Mouse (Mus musculus): ENCODE measurements around the gene Rreb1. TPM values are rescaled to one million over a fixed set of nuclear protein-coding genes. Genes with fewer than 3 reads are reported as not detected.

Rreb1 gene
- total RNA-seq, 4 experiments from 2014 or later = 30.6 to 49.4 (median 43.4) TPM

DNA sequence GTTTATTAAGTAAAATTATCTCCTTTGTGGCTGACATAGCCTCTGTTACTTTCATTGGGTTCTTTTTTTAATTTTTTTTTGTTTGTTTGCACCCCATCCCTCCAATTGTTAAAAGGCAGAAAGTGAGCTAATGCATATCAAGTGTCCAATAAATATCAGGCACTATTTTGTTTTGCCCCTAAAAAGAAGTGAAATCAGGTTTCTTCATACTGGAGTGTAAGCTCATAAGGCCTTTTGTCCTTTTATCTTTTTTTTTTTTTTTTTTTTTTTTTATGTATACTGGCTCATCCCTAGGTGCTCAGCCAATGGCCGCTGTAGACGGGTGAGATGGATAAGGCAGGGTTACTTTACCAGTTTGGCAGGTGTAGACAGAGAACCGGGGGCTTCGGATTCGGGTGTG is 70.2 kb downstream of the Rreb1 start:
- DNase-seq (ENCODE audit: low spot score in 2 of 2) = no peak

- no peak for DNase-seq (ENCODE audit: low spot score in 2 of 2)
These were observed 73.4 kb downstream of the Rreb1 start for GRCm38 (mm10) chr13:37851617-37852016.

GRCm38 (mm10) chr13:37852850-37853249 is 74.7 kb downstream of the Rreb1 start:
- no peak for DNase-seq (ENCODE audit: low spot score in 2 of 2)

DNA sequence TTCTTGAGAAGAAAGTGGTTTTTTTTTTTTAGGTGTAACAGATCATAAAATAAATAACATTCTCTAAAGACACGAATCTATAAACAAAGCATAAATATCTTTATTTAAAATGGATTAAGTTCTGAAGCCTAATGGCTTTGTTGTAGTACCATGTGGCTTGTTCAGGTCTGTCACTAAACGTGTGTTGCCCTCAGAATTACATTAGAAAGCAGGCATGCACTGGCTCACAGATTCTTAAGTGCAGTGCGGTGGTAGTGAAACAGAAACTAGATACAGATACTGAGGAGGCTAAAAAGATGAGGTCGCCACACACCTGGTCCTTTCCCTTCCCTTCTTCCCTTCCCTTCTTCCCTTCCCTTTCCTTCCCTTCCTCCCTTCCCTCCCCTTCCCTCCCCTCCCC is 75.2 kb downstream of the Rreb1 start:
- DNase-seq (ENCODE audit: low spot score in 2 of 2) = no peak

DNA sequence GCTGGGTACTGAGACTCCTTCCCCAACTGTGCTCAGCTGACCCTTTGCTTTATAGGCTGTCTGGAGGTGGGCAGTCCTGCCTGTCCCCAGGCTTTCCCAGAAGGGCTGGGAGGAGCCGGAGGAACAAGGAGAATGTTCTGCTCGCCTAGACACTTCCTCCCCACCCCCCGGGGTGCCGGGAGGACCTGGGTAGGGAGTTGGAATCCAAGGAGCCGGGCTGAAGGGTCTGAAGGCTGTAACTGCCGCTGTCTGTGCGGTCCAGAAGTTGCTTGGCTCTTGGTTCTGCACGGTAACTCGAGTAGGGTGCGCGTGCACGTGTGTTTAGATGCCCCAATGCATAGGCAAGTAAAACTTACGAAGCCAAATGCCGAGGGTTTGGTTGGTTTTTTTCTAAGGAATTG is 75.8 kb downstream of the Rreb1 start:
- DNase-seq (ENCODE audit: low spot score in 2 of 2) = no peak

DNA sequence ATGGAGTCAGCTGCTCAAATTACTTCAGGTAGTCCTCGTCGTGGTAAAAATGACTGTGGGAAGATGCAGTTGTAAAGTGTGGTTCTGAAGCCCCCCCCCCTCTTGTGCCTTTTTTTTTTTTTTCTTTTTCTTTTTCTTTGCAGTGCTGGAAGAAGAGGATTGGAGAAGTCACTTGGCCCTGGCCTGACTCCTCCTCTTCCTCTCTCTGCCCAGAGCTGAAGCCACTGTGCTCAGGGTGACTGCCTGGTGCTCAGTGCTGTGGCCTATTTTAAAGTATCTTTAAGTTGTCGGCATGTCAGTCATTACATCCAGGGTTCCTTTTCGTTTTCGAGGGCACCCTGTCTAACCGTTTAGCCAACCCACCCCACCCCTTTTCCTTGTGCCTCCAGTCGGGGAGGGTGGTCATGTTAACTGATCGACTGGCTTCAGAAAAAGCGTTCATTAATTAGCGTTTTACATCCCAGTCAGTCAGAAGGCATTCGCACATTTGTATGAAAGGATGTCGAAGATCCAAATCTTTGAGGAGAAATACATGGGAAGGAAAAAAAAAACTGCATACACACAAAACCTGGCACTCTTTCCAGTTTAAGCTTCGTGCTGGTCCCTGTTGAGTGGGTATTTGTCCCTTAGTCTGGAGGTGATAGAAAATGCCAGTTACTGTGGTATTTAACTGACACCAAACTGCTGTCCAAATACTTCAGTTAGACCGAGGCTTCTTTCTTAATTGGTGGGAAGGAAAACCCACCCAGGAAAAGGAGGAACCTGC is 76.4 kb downstream of the Rreb1 start:
- DNase-seq (ENCODE audit: low spot score in 2 of 2) = no peak

- DNase-seq (ENCODE audit: low spot score in 2 of 2) = no peak
These were observed 77.1 kb downstream of the Rreb1 start for GRCm38 (mm10) chr13:37855221-37855757.

DNA sequence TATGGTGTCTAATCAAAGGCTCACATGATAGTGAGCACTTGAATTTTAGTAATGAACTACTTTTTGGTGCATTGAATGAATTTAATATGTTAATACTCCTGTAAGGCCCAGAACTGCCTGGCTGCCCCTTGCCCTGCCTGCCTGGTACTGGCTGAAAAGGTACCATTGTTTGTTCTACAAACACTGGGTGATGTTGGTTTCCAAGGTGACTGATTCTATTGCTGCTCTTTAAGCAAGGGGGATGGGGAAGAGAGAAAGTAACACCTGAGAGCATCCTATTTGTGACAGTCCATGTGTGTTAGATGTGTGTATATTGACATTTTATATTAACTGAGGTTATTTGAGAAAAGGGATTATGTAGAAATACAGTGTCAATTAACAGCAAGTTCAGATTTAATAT is 77.6 kb downstream of the Rreb1 start:
- DNase-seq (ENCODE audit: low spot score in 2 of 2) = no peak

DNA sequence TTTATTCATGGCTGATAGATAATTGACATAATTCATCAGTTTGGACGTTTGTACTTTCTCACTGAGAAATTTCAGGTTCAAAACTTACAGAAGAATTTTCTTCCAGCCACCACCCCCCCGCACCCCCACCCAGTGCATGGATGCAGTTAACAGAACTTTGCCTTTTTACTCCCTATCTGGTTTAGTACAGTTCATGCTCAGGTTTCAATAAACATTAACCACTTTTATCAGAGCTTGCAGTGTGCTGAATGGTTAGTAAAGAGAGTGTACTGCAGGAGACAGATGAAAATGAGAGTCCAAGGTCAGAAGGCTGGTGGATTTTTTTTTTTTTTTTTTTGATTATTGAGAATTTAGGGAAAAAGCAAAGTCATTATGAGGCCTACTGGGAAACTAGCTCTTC is 78.3 kb downstream of the Rreb1 start:
- no peak for DNase-seq (ENCODE audit: low spot score in 2 of 2)

- DNase-seq (ENCODE audit: low spot score in 2 of 2) = peak; percentile 78 to 83
These were observed 79.3 kb downstream of the Rreb1 start for GRCm38 (mm10) chr13:37857284-37858065.

- DNase-seq (ENCODE audit: low spot score in 2 of 2) = no peak
These were observed 79.9 kb downstream of the Rreb1 start for GRCm38 (mm10) chr13:37858066-37858501.

GRCm38 (mm10) chr13:37858508-37858907 is 80.3 kb downstream of the Rreb1 start:
- DNase-seq (ENCODE audit: low spot score in 2 of 2) = no peak

DNA sequence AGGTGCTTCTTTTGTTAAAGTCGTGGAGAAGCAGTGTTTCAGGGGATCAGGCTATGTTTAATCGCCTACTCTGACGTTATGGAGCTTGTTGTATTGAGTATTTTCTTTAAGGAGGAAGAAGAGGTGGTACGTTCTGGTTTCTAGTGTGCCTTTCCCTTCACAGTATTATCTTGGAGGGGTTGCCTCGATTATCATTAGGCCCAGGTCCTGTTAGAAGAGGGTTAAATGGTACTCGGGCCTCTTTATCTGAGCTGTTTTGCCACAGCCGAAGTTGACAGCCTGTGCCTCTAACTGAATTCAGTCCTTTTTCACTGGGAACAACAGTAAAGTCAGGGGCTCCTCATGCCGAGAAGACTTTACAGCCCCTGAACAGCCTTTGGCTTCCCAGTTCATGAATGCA is 81.6 kb downstream of the Rreb1 start:
- DNase-seq (ENCODE audit: low spot score in 2 of 2) = no peak

DNA sequence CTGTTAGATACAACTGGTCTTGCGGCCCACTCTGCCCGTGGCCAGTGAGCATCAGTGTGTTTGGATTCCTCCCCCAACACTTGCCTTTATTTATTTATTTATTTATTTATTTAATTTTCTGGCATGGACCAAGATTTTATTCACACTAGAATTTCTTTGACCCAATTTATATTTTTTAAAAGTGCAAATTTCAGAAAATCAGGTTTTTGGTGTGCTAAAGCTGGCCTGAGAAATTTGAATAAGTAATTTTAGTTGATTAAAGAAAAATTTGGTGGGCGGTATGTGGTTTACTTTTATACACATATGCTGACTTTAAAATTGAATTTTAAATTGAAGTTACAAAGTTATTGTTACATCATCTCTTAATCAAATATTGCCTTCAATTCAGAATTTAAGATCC is 82.0 kb downstream of the Rreb1 start:
- no peak for DNase-seq (ENCODE audit: low spot score in 2 of 2)

GRCm38 (mm10) chr13:37860789-37861188 is 82.6 kb downstream of the Rreb1 start:
- DNase-seq (ENCODE audit: low spot score in 2 of 2) = no peak

DNA sequence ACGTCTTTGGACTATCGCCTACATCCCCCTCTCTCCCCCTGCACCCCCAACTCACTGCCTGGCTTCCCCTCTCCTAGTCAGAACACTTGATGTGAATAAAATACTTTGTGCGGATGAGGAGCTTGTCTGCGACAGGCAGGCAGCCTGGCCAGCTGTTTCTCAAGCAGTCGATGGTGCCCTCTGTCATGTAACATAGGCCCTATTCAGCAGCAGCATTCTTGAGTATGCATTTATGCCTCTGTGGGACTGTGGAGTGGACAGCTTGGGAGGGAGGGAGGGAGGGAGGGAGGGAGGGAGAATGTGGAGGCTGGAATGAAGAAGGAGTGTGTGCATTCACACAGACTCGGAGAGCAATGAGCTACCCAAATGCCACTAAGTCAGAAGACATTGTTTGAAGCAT is 84.3 kb downstream of the Rreb1 start:
- no peak for DNase-seq (ENCODE audit: low spot score in 2 of 2)

DNA sequence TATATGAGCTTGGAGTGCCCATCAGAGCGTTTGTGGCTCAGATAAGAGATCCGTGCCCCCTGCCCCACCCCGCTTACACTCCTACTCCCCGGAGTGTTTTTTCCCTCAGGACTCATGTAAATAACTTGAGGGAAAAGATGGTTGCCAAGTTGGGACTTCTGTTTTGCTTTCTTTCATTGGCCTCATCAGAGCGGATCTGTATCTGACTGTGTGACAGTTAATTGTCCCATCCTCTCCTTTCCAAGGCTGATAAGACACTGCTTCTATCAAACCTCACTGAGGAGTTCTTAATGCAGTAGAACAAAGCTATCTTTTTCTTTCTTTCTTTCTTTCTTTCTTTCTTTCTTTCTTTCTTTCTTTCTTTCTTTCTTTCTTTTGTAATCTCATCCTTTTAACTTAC is 85.4 kb downstream of the Rreb1 start:
- DNase-seq (ENCODE audit: low spot score in 2 of 2) = no peak

DNA sequence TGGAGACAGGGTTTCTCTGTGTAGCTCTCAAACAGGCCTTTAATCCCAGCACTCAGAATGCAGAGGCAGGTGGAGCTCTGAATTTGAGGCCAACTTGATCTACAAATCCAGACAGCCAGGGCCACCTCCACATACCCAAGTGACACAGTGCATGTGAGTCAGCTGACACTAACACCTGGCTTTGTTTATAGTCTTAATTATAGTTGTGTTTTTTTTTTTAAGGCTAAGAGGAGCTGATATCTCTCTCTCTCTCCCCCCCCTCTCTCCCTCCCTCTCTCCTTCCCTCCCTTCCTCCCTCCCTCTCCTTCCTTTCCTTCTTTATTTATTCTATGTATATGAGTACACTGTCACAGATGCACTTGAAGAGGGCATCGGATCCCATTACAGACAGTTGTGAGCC is 86.5 kb downstream of the Rreb1 start:
- no peak for DNase-seq (ENCODE audit: low spot score in 2 of 2)

DNA sequence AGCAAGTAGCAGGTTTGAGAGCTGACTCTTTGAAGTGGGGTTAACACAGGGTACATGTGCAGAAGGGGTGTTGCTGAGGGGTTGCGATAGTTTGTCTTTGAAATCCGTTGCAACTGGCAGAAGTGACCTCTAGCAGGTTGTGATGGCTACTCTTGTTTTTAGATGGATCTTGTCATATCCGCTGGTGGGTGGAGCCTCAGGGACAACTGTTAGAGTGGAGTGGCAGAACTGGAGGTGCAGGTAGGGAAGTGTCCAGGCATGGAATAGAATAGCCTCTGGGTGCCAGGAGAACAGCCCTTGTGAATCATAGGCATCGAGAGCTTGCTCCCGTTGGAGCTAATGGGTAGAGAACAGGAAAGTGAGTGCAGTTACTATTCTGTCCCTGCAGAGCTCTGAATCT is 88.1 kb downstream of the Rreb1 start:
- DNase-seq (ENCODE audit: low spot score in 2 of 2) = no peak

DNA sequence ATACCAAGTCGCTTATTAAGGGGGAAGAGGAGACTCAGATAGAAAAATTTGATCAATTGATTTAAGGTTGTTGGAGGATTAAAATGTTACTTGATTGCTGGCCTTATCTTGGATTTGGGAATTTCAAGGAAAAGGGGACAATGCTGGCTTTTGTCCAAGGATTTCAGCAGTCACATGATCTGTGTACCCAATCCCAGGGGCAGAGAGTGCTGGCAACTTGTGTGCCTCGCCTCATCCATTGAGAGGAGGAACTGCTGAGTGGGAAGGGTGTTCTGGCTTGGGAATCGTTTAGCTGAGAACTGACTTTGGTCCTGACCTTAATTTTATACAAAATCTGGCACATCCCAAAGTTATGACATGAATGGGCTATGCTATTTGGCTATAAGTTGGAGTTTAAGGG is 88.6 kb downstream of the Rreb1 start:
- no peak for DNase-seq (ENCODE audit: low spot score in 2 of 2)

- DNase-seq (ENCODE audit: low spot score in 2 of 2) = no peak
These were observed 92.1 kb downstream of the Rreb1 start for GRCm38 (mm10) chr13:37870118-37870908.
